Mouse (Mus musculus): ENCODE results near the gene Nes. TPM values are rescaled to one million over a fixed set of nuclear protein-coding genes. Genes with fewer than 3 reads are reported as not detected.

The Nes gene
- polyA plus RNA-seq, 1 experiment from 2014 or later: 28.9 TPM

DNA sequence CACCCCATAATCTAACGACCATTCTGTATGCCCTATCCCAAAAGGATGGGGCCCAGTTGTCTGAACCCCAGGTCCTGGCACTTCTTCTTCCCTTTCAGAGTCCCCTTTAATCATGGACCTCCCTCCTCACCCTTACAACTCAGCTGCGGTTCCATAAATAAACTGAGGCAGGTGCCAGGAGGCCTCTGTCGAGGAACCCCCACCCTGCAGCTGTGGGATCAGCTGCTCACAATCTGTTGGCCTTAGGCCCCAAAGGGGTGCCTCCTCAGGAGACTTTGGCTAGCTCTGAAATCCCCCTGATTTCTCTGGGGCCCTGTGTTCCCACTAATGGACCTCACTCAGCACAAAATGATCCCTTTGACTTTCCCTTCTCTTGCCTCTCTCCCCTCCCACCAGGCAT lies 13.2 kb downstream of the Nes start:
- no peak for ATAC-seq (replicated peaks; ENCODE audit: low FRiP score, low read depth)
- TF ChIP-seq CTCF (IDR thresholded peaks at IDR 0.05; ENCODE audit: low read depth): no peak
- Histone ChIP-seq H3K9ac (ENCODE audit: low read depth, low read length) (no peak overlapping the region), H3K27ac (no peak overlapping the region), H3K9me3 (replicated peaks; ENCODE audit: low read length) (no peaks in the 10 kb centered on the region), H3K27me3 (ENCODE audit: insufficient read depth, low read length) (no peaks in the 10 kb centered on the region), H3K36me3 (ENCODE audit: insufficient read depth, low read length) (no peaks in the 10 kb centered on the region), H3K4me2 (ENCODE audit: low read length) (no peak overlapping the region), H3K4me1 (replicated peaks; ENCODE audit: insufficient read depth, low read length) (peaks cover 60% of the 10 kb centered on the region), H3K4me3 (replicated peaks; ENCODE audit: low read depth, low read length) (no peak overlapping the region)
- 32% methylated on average over 3 of the region's 3 CpGs for WGBS
- DNase-seq (ENCODE audit: low spot score): no peak

DNA sequence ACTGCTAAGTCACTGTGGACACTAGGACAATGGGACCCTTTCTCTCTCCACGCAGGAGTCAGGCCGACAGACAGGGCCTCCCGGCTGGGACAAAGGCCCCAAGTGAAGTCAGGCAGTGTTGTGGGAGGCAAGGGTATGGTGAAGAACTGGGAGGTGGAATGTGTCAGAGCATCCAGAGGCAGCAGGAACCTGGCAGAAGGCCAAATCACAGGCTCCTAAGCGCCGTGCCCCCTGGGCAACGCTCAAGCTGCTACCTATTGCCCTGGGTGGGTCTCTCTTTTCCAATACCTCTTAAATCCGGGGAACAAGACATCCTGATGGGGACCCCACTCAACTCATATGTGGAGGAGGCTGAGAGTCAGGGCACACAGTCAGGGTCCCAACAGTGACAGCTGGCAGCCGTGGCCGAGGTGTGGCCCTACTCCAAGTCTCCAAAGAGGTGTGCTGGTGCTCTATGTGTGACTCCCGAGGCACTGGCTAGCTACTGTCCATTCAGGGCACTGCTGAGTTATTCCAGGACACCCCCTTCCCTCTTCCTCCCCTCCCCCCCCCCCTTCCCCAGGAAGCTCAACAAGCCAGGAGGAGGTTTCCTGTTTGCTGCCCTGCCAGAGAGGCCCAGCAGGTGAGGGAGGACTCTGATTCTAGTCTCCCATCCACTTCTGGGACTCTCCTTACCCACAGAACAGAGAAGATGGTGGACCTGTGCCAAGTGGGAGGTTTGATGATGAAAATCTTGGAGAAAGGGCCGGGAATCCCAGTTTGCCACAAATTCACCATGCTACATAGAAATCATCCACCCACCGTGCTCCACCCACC lies 14.8 kb downstream of the Nes start:
- ATAC-seq (replicated peaks; ENCODE audit: low FRiP score, low read depth) (no peak), DNase-seq (ENCODE audit: low spot score) (no peak)
- TF ChIP-seq CTCF (IDR thresholded peaks at IDR 0.05; ENCODE audit: low read depth): no peak
- 35% methylated on average over 12 of the region's 12 CpGs for WGBS
- no peaks in the 10 kb centered on the region for H3K27me3 ChIP-seq (ENCODE audit: insufficient read depth, low read length)
- H3K9me3 ChIP-seq (replicated peaks; ENCODE audit: low read length): no peaks in the 10 kb centered on the region
- peaks cover 60% of the 10 kb centered on the region for H3K4me1 ChIP-seq (replicated peaks; ENCODE audit: insufficient read depth, low read length)
- H3K9ac ChIP-seq (ENCODE audit: low read depth, low read length): no peak overlapping the region
- no peak overlapping the region for H3K4me3 ChIP-seq (replicated peaks; ENCODE audit: low read depth, low read length)
- peak overlapping the region; percentile 50; the same call in 1 of the 2 replicates for H3K27ac ChIP-seq
- H3K4me2 ChIP-seq (ENCODE audit: low read length): no peak overlapping the region
- no peaks in the 10 kb centered on the region for H3K36me3 ChIP-seq (ENCODE audit: insufficient read depth, low read length)

DNA sequence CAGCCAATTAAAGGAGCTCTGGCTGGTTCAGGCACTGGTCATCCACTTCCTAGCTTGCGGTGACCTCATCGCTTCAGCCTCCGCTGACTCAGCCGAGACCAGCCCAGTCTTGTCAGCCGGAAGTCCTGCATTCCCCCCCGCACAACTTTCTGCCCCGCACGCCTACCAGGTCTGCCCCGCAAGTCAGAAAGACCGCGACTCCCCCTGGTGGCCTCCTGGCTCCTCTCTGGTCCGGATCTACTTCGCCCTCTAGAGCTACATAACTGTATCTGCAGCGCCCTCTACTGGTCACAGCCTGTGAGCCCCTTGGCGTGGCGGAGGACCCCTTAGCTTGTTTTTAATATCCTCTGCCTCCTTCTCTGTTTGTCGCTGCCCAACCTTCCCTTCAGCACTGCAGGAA lies 16.0 kb downstream of the Nes start:
- peaks cover 49% of the 10 kb centered on the region for H3K4me1 ChIP-seq (replicated peaks; ENCODE audit: insufficient read depth, low read length)
- H3K4me2 ChIP-seq (ENCODE audit: low read length): peak overlapping the region; percentile 67
- peak; percentile 85 for ATAC-seq (replicated peaks; ENCODE audit: low FRiP score, low read depth)
- H3K4me3 ChIP-seq (replicated peaks; ENCODE audit: low read depth, low read length): peak overlapping the region; percentile 24
- 0 out of 2 replicates have a peak overlapping the region, but pooled peaks have one; percentile 50 for H3K27ac ChIP-seq
- DNase-seq (ENCODE audit: low spot score): peak; percentile 99
- no peaks in the 10 kb centered on the region for H3K36me3 ChIP-seq (ENCODE audit: insufficient read depth, low read length)
- WGBS: under 1% methylated on average over 17 of the region's 17 CpGs
- no peaks in the 10 kb centered on the region; the same call in 1 of the 2 replicates for H3K27me3 ChIP-seq (ENCODE audit: insufficient read depth, low read length)
- H3K9me3 ChIP-seq (replicated peaks; ENCODE audit: low read length): no peaks in the 10 kb centered on the region
- 0 out of 2 replicates have a peak overlapping the region, but pooled peaks have one; percentile 6 for H3K9ac ChIP-seq (ENCODE audit: low read depth, low read length)
- peak; percentile 100 for TF ChIP-seq CTCF (IDR thresholded peaks at IDR 0.05; ENCODE audit: low read depth)

DNA sequence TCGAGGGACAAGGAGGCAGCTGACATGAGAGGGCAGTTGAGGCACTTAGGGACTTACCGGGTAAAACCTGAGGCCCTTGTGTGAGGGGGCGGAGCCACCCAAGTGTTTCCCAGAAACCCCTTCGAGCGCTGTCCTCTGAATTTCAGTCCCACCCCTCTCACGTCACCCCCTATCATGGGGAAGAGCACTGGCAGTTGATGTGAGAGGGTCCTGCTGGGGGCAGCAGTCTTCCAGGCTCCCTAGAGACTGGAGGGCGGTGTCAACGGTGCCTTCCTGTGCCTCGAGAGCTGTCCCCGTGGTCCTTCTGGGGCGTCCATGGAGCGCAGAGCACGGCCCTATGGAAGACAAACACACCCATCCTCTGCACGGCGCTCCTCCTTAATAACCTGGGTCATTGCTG lies 16.8 kb downstream of the Nes start:
- Histone ChIP-seq H3K4me2 (ENCODE audit: low read length) (peak overlapping the region; percentile 67), H3K27me3 (ENCODE audit: insufficient read depth, low read length) (no peaks in the 10 kb centered on the region; the same call in 1 of the 2 replicates), H3K36me3 (ENCODE audit: insufficient read depth, low read length) (no peaks in the 10 kb centered on the region), H3K9me3 (replicated peaks; ENCODE audit: low read length) (no peaks in the 10 kb centered on the region), H3K9ac (ENCODE audit: low read depth, low read length) (peak overlapping the region; percentile 6; the same call in 1 of the 2 replicates), H3K4me1 (replicated peaks; ENCODE audit: insufficient read depth, low read length) (peaks cover 42% of the 10 kb centered on the region), H3K4me3 (replicated peaks; ENCODE audit: low read depth, low read length) (peak overlapping the region; percentile 24), H3K27ac (no peak overlapping the region)
- ATAC-seq (replicated peaks; ENCODE audit: low FRiP score, low read depth) (0 out of 2 replicates have a peak, but pooled peaks have one; percentile 9), DNase-seq (ENCODE audit: low spot score) (peak; percentile 86)
- no peak; the same call in 1 of the 2 replicates for TF ChIP-seq CTCF (IDR thresholded peaks at IDR 0.05; ENCODE audit: low read depth)
- WGBS: 0% methylated on average over 15 of the region's 15 CpGs

DNA sequence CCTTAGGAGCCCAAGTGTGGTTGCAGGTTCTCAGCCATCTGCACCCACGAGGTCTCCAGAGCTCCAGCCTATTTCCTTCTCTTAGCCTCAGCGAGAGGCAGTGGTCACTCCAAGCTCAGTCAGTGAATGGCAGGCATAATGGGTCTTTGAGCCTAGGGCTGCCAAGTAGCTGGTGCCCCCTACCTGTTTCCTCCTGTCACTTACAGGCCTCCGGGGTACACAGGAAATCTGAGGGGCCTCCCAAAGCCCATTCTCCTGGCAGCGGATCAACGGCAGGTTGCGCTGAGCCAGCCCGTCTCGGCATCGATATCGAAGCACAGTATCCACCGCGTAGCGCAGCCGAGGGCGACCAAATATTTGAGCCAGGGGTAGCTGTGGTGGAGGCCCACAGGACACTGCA lies 17.2 kb downstream of the Nes start:
- peak overlapping the region; percentile 67 for H3K4me2 ChIP-seq (ENCODE audit: low read length)
- peaks cover 37% of the 10 kb centered on the region for H3K4me1 ChIP-seq (replicated peaks; ENCODE audit: insufficient read depth, low read length)
- no peak for ATAC-seq (replicated peaks; ENCODE audit: low FRiP score, low read depth)

DNA sequence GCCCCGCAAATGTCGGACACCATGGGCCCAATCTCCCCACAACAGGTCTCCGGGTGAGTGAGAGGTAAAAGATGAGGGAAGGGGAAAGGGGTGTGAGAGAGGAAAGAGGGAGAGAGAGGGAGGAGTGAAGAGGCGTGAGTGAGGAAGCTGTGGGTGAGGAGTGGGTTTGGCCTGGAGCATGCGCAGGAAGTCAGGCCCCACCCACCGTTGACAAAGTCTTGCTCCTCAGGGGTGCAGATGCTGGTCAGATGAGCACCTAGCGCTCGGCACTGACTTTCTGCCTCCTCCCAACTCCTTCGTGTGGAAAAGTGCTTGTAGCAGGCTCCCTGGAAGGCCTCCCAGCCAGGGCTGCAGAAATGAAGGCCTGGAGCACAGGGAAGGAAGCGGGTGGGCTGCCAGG lies 19.1 kb downstream of the Nes start:
- no peak overlapping the region for H3K9ac ChIP-seq (ENCODE audit: low read depth, low read length)
- no peak overlapping the region for H3K4me3 ChIP-seq (replicated peaks; ENCODE audit: low read depth, low read length)
- peaks cover 27% of the 10 kb centered on the region; the same call in 1 of the 2 replicates for H3K4me1 ChIP-seq (replicated peaks; ENCODE audit: insufficient read depth, low read length)
- DNase-seq (ENCODE audit: low spot score) (no peak), ATAC-seq (replicated peaks; ENCODE audit: low FRiP score, low read depth) (no peak)
- no peak overlapping the region for H3K27ac ChIP-seq
- TF ChIP-seq CTCF (IDR thresholded peaks at IDR 0.05; ENCODE audit: low read depth): no peak
- H3K27me3 ChIP-seq (ENCODE audit: insufficient read depth, low read length): peaks cover 10% of the 10 kb centered on the region; the same call in 1 of the 2 replicates
- H3K9me3 ChIP-seq (replicated peaks; ENCODE audit: low read length): no peaks in the 10 kb centered on the region
- no peaks in the 10 kb centered on the region for H3K36me3 ChIP-seq (ENCODE audit: insufficient read depth, low read length)
- WGBS: 33% methylated on average over 10 of the region's 10 CpGs
- H3K4me2 ChIP-seq (ENCODE audit: low read length): no peak overlapping the region

More for the DNA sequence above, 17.2 kb downstream of the Nes start:
- Histone ChIP-seq H3K27me3 (ENCODE audit: insufficient read depth, low read length) (no peaks in the 10 kb centered on the region; the same call in 1 of the 2 replicates), H3K9me3 (replicated peaks; ENCODE audit: low read length) (no peaks in the 10 kb centered on the region), H3K36me3 (ENCODE audit: insufficient read depth, low read length) (no peaks in the 10 kb centered on the region), H3K9ac (ENCODE audit: low read depth, low read length) (peak overlapping the region; percentile 6; the same call in 1 of the 2 replicates), H3K27ac (no peak overlapping the region), H3K4me3 (replicated peaks; ENCODE audit: low read depth, low read length) (peak overlapping the region; percentile 24)
- DNase-seq (ENCODE audit: low spot score): no peak
- TF ChIP-seq CTCF (IDR thresholded peaks at IDR 0.05; ENCODE audit: low read depth): peak; percentile 19; the same call in 1 of the 2 replicates
- WGBS: 5% methylated on average over 15 of the region's 15 CpGs
